Mouse (Mus musculus): ENCODE data around the gene Ric8a. TPM values are rescaled to one million over a fixed set of nuclear protein-coding genes. Genes with fewer than 3 reads are reported as not detected.

Ric8a gene
- polyA plus RNA-seq, 1 experiment from 2014 or later = 42.3 TPM

DNA sequence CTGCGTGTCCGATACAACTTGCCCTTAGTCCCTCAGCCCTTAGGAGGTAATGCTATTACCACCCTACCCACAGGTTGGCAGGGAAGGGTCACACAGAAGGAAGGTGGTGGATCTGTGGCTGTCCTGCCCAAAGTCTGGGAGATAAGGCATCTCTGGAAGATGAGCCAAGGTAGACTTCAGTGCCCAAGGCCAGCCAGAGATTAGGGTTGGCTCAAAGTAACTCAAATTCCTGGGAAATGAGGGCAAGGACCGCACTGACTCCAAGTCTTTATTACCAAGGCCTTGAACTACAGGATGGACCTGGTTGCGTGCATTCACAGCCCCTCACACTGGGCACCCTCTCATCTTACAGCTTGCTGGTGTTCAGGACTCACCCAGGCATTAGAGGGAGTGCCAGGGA is 4.8 kb upstream of the Ric8a start:
- Histone ChIP-seq H3K4me2 (replicated peaks; ENCODE audit: low read depth) (no peak overlapping the region), H3K4me3 (ENCODE audit: low read depth, low read length) (no peak overlapping the region), H3K27me3 (replicated peaks; ENCODE audit: control insufficient read depth, insufficient read depth, low read length) (no peaks in the 10 kb centered on the region), H3K9ac (ENCODE audit: low read depth, low read length) (no peak overlapping the region), H3K9me3 (ENCODE audit: control insufficient read depth) (no peaks in the 10 kb centered on the region), H3K36me3 (ENCODE audit: control insufficient read depth, insufficient read depth) (peaks cover 34% of the 10 kb centered on the region), H3K27ac (ENCODE audit: low read depth, low read length) (no peak overlapping the region), H3K4me1 (replicated peaks; ENCODE audit: control insufficient read depth, insufficient read depth, low read length) (0 out of 2 replicates have a peak, but pooled peaks cover 4% of the 10 kb centered on the region)
- 90% methylated on average over 4 of the region's 4 CpGs for WGBS
- TF ChIP-seq CTCF (IDR thresholded peaks at IDR 0.05; ENCODE audit: low read depth) = no peak
- ATAC-seq = no peak

DNA sequence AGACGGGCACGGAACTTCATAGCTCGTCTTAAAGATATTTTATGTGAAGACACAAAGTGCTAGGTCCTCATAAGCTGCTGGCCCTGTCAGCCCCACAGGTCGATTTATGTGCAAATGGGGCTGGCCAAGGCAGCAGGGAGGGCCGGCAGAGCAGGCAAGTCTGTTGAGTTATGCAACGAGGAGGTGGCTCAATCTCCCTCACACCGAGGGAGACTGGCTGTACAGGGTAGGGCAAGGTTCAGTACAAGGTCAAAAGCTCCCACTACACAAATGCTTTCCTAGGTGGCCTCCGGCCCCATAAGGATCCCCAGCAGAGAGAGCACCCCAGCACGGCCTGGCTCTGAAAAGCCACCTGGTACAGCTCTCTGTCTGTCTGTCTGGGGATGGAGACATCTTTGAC is 3.4 kb upstream of the Ric8a start:
- H3K4me2 ChIP-seq (replicated peaks; ENCODE audit: low read depth) = no peak overlapping the region
- no peaks in the 10 kb centered on the region for H3K27me3 ChIP-seq (replicated peaks; ENCODE audit: control insufficient read depth, insufficient read depth, low read length)
- 75% methylated on average over 9 of the region's 9 CpGs for WGBS
- H3K36me3 ChIP-seq (ENCODE audit: control insufficient read depth, insufficient read depth) = peaks cover 34% of the 10 kb centered on the region
- no peak overlapping the region for H3K4me3 ChIP-seq (ENCODE audit: low read depth, low read length)
- no peak overlapping the region for H3K9ac ChIP-seq (ENCODE audit: low read depth, low read length)
- H3K27ac ChIP-seq (ENCODE audit: low read depth, low read length) = no peak overlapping the region
- H3K4me1 ChIP-seq (replicated peaks; ENCODE audit: control insufficient read depth, insufficient read depth, low read length) = 0 out of 2 replicates have a peak, but pooled peaks cover 8% of the 10 kb centered on the region
- H3K9me3 ChIP-seq (ENCODE audit: control insufficient read depth) = no peaks in the 10 kb centered on the region
- no peak for TF ChIP-seq CTCF (IDR thresholded peaks at IDR 0.05; ENCODE audit: low read depth)
- no peak for ATAC-seq

DNA sequence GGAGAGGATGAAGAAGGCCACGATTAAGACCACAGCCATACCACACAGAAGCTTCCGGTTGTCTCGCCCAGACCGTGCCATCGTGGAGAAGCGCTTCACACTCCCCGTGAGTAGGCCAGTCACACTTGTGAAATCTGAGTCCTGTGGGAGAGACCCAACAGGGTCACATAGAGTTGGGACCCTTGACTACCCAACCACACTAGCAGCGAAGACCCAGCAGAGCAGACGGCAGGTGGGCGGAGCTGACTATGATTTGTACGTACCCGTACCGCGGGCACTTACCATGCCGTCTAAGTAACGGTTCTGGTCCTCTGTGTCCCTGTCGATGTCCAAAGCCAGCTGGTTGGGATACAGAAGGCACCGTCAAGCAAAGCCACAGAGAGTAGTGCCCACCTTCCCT is 2.3 kb upstream of the Ric8a start:
- Histone ChIP-seq H3K9ac (ENCODE audit: low read depth, low read length) (no peak overlapping the region), H3K4me1 (replicated peaks; ENCODE audit: control insufficient read depth, insufficient read depth, low read length) (0 out of 2 replicates have a peak, but pooled peaks cover 8% of the 10 kb centered on the region), H3K27ac (ENCODE audit: low read depth, low read length) (no peak overlapping the region), H3K27me3 (replicated peaks; ENCODE audit: control insufficient read depth, insufficient read depth, low read length) (no peaks in the 10 kb centered on the region), H3K4me3 (ENCODE audit: low read depth, low read length) (no peak overlapping the region), H3K4me2 (replicated peaks; ENCODE audit: low read depth) (no peak overlapping the region), H3K9me3 (ENCODE audit: control insufficient read depth) (no peaks in the 10 kb centered on the region), H3K36me3 (ENCODE audit: control insufficient read depth, insufficient read depth) (peaks cover 38% of the 10 kb centered on the region)
- 90% methylated on average over 18 of the region's 18 CpGs for WGBS
- no peak for ATAC-seq
- no peak for TF ChIP-seq CTCF (IDR thresholded peaks at IDR 0.05; ENCODE audit: low read depth)

DNA sequence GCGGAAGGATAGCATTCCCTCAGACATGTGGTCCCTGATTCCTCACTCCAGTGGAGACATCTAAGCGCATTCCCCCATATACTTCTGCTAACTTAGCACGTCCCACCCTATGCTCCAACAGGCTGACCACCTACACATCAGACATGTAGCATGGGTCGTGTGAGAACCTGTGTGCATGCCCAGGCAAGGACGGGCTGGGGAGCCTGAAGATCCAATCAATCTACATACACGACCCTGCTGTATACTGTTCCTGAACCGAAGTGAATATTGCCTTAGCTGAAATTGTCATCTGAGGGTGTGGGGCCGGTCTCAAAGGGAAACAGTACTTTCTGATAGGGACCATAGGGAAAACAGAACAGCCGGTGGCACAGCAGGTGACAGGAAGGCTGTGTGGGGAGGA is 1.6 kb upstream of the Ric8a start:
- no peaks in the 10 kb centered on the region for H3K27me3 ChIP-seq (replicated peaks; ENCODE audit: control insufficient read depth, insufficient read depth, low read length)
- 0 out of 2 replicates have a peak, but pooled peaks cover 8% of the 10 kb centered on the region for H3K4me1 ChIP-seq (replicated peaks; ENCODE audit: control insufficient read depth, insufficient read depth, low read length)
- peaks cover 42% of the 10 kb centered on the region for H3K36me3 ChIP-seq (ENCODE audit: control insufficient read depth, insufficient read depth)
- H3K27ac ChIP-seq (ENCODE audit: low read depth, low read length) = 0 out of 2 replicates have a peak overlapping the region, but pooled peaks have one; percentile 98
- H3K9ac ChIP-seq (ENCODE audit: low read depth, low read length) = peak overlapping the region; percentile 87
- no peak for TF ChIP-seq CTCF (IDR thresholded peaks at IDR 0.05; ENCODE audit: low read depth)
- ATAC-seq = no peak
- WGBS = 72% methylated on average over 9 of the region's 9 CpGs
- peak overlapping the region; percentile 80 for H3K4me3 ChIP-seq (ENCODE audit: low read depth, low read length)
- peak overlapping the region; percentile 92 for H3K4me2 ChIP-seq (replicated peaks; ENCODE audit: low read depth)
- no peaks in the 10 kb centered on the region for H3K9me3 ChIP-seq (ENCODE audit: control insufficient read depth)

DNA sequence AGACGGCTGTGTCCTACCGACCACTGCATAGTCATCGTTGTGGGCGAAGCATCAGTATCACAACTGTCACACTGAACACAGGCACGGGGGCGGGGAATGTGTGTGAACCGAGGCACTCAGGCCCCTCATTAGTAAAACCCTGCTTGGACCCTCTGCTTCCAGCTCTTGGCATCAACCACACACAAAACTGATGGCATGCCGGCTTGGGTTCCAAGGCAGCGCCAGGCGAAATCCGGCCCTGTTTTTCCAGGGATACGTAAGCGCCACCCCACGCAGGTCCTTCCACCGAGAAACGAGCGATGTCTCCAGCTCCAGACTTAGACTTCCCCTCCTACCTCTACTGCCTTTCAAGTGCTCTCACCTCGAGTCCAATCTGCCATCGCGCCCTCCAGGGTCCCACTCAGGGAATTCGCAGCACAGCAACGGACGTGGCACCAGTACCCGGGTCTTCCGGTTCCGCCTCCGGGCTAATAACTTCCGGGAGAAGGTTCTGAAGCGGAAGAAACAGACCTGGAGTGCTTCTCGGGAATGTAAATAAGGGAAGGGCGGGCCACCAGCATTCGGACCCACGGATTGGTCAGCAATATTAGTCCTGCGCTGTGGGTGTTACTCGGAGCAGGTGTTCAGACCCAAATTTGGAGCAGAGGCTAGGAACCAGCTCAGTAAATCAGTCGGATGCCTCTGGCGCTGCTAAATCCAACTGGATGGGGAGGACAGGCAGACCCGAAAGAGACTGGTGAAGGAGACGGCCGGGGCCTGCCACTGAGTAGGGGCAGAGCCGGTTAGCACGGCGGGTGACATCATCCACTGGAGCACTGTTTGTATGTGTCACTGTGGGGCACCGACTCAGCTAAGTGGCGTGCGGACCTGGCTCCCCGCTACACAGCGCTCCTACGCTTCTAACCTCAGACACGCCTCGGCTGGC is 635 bp upstream of the Ric8a start, which contains the start of gene Gm45785:
Gm45785 (minus strand) TSS at position 472 of the 925 bp plus-strand sequence.
- 0 out of 2 replicates have a peak, but pooled peaks cover 8% of the 10 kb centered on the region for H3K4me1 ChIP-seq (replicated peaks; ENCODE audit: control insufficient read depth, insufficient read depth, low read length)
- H3K27ac ChIP-seq (ENCODE audit: low read depth, low read length) = peak within 1 kb of the TSS; percentile 98
- peak within 1 kb of the TSS; percentile 92 for H3K4me2 ChIP-seq (replicated peaks; ENCODE audit: low read depth)
- peaks cover 52% of the 10 kb centered on the region for H3K36me3 ChIP-seq (ENCODE audit: control insufficient read depth, insufficient read depth)
- H3K9ac ChIP-seq (ENCODE audit: low read depth, low read length) = peak within 1 kb of the TSS; percentile 87
- peak; percentile 85 for ATAC-seq
- no peaks in the 10 kb centered on the region for H3K27me3 ChIP-seq (replicated peaks; ENCODE audit: control insufficient read depth, insufficient read depth, low read length)
- TF ChIP-seq CTCF (IDR thresholded peaks at IDR 0.05; ENCODE audit: low read depth) = peak; percentile 23; the same call in 1 of the 2 replicates
- peak within 1 kb of the TSS; percentile 80 for H3K4me3 ChIP-seq (ENCODE audit: low read depth, low read length)
- H3K9me3 ChIP-seq (ENCODE audit: control insufficient read depth) = no peaks in the 10 kb centered on the region
- WGBS = under 1% methylated on average over 51 of the region's 51 CpGs
